Mouse (Mus musculus) cerebellum, postnatal 25 days (tissue): ENCODE results near the gene Kbtbd12.
A peak's percentile ranks its signal among the peaks of the same experiment; 100 is the strongest.

Experiments
- DNase-seq, 2 experiments: peaks; one replicate each; pipeline ENCODE4 v3.0.0; 2021; ENCODE audit warnings: mixed read lengths in 2 of 2

Gene Kbtbd12

DNA sequence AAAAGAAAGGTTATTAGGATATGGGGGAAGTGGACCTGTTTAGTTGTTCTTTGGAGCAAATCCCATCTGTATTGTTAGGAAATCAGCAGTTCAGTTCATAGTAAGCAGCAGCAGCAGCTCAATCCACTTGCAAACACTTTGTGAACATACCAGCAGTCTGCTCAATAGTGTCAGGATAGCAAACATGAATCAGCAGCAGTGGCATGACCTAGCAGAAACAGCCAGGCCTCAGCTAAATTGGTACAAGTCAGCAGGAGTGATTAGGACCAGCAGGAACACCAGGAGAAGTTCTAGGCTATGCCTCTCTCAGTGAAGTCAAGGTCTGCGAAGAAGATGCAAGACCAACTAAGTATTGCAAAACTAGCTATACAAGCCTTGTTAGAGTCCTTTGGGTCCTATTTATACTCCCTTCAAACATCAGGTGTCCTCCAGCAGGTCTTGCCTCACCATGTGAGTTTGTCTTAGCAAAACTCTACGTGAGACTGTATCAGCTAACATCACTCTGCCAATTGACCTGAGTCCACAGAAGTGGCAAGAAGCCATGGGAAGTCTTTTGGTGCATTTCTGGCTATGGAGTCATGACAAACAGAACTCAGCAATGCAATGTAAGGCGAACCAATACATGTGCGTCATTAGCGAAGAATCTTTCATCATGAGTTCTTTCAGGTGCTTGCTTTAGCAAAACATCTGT, at the start of gene Kbtbd12:
Kbtbd12 (minus strand) TSS at position 340 of the 691 bp plus-strand sequence.
- DNase-seq, result no peak

DNA sequence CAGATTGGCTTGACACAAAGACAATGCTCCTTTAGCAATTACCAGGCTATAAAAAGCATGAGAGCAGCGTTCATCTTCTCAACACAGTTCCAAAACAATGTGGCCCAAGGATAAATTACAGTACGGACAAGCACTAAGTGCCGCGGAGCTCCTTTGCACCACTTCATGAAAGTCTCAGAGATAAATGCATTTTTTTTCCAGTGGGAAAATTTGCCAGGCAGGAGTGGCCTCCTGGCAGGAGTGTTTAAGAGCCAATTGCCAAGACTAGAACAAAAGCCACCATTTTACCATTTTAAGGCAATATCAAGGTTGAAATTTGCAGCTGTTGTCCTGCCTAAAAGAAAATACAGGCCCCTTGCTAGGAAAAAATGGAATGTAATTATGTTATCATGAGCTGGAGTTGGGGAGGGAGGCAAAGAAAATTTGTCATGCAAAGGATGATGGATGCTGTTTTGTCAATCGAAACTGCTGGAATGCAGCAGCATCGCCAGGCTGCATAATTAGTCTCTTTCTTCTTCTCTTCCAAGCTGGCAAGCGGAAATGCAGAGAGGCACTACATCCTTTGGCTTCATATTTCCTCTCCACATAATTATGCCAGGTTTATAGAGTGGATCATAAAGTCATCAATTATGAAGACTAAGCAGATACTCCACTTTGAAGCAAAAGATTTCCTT, 45.8 kb upstream of the Kbtbd12 start:
- no peak for DNase-seq

DNA sequence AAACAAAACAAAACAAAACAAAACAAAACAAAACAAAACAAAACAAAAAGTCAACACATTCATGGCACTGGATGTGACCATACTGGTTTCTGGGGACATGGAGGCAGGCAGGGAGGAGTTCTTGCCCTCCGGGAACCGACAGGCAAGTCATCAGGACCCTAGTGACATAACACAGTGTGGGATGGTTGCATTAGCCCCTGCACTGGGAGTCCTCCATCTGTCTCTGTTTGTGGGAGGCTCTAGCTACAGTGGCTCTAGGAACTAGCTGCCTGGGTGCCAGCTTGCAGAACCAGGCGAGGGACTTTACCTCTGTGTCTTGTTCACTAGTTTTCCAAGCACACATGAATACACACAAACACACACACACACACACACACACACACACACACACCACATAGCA, 43.3 kb upstream of the Kbtbd12 start:
- DNase-seq, result no peak

DNA sequence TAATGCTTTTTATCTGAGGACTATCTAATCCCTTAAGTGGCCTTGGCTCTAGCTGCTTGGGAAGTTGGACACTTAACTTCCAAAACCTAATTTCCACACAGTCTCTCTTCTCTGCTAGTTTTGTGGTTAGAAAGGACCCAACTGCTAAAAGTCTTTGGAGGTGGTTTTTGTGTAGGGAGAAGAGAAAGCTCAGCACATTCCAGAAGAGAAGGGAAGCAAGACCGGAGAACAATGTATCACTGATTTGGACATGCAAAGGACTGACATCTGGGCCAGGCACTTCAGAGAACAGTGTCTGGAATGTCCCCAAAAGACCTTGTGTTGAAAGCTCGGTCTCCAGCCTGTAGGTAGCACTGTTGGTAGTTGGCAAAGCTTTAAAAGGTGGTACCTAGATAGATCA, 40.0 kb upstream of the Kbtbd12 start:
- no peak for DNase-seq

DNA sequence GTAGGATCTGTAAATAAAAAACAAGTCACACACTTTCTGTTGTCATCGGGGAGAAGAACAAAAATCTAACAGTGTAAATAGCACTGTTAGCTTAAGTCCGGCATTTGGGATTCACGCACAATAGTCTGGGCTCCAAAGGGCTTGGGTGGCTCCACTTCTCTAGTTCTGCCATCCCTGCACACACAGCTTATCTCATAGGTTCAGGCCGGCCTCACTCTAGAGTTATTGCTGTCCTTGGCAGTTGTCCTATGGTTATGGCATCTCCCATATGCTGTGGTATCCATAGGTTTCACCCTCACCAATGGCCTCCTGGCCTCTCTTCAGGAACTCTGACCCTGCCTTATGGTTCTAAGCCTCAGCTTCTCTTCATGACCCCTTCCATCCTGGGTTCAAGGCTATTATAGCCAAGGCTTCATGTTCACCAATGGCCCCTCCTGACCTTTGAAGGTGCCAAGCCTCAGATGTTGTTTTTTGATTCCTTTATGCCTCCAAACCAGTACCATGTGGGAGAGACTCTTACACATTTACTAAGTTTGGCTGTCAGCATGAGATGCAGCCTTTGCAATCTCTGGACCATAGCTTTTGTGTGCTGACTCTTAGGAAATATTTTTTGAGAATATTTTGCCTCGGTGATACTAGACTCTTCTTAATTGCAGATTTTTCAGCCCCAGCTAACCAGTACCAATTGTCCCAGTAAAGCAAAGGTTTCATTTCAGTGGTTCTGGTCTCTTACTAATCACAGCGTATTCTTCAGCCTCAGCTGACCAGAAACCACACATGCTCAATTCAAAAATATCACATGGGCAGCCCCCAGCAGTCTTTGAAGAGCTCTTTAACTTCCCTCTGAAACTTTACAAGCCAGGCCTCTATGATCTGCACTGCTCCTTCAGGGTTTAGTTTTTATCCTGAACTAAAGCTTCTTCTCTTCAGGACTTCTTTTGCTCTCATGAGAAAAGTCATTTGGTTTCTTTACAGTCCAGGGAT, 39.3 kb upstream of the Kbtbd12 start:
- no peak for DNase-seq

DNA sequence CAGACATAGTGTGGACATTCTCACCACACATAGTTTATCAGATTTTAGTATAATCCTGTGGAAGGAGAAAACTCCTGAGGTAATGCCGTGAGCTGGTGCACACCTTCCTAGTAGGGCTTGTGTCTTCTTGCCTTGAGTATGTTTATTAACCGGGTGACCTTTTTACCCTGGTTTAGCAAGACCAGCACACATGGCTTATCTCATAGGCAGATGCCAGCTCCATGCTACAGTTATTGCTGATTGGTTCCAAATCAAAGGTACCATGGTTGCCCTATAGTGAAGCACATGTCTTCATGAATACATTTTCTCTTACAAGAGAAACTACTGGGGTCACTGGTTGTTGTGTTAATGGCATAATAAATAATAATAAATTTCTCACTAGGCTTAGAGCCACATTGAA, 38.1 kb upstream of the Kbtbd12 start:
- no peak for DNase-seq

DNA sequence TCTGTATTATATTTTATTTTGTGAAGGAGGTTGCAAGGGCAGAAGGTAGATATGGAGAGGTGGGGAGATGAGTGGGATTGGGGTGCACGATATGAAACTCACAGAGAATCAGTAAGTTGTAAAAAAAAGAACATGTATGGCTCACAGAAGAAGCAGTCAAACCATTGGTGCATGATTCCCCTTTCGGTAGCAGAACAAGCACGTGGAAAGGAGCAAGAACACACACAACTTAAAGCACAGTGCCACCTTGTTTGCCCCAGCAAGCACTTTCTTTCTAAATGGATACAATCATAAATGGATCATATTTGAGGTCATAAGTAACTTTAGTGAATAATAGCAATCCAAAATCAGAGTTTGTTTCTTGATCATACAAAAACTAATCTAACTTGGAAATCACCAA, 24.5 kb upstream of the Kbtbd12 start:
- no peak for DNase-seq

DNA sequence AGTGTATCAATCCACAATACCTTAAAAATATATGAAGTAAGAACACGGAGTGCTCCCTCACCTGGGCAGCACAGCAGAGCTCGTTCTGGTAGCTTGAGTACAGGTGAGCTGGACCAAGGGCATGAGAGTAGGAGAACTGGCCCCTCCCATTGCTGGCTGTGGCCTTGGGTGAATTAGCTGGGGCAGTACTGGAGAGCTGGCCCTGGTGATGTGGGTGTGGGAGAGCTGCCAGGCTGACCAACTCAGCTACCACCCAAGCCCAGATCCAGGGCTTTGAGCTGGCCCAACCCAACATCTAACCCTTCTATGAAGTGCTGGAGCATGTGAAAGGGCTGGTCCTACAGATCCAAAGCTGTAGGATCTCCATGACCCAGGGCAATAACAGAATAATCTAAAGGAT, 23.9 kb upstream of the Kbtbd12 start:
- DNase-seq, result no peak

DNA sequence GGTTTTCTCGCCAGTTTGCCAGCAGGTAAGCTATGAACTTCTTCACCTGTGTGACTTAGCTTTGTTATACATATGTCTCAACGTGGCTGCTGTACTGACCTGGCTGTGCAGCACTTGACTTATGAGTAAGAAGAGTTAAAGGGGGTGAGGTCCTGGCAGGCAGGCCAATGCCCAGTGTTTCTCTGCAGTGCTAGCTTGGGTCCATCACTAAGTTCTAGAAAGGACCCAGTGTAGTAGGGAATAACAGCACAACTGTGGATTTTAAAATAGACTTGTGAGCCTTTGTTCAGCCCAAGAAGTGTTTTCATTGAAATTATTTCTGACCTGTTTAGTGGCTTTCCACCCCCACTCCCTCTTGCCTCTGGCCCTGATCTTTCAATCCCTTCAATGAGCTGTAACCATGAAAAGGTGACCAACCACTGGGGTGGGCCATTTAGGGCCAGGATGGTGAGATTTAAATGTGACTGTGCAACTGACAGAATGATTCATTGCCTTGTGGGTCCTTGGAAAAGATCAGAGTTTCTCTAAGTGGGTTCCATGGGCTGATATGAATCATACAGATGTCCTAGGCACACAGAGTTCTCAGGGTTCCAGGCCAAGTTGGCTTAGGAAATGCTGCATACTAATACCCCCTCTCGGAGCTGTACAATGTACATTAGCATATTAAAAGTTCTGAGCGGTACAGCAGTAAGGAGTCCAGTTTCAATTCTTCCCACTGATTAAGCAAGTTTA, 10.0 kb upstream of the Kbtbd12 start:
- no peak for DNase-seq

DNA sequence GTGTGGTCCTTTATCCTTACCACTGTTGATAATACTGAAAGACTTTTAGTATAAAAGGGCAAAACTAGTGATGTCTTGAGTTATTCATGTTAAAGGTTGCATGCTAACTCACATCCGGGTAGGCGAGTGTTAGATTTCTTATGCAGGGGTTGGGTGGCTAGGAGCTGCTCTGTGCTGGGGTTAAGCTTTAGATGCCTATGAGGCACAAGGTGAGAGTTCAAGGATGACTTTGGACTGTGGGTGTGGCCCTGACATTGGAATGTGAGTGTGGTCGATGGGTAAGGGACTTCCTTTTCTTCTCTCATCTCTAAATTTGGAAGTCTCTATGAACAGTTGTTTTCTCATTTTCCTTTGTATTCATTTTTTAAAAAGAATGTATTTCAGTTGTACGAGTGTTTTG, 7.0 kb upstream of the Kbtbd12 start:
- no peak for DNase-seq

DNA sequence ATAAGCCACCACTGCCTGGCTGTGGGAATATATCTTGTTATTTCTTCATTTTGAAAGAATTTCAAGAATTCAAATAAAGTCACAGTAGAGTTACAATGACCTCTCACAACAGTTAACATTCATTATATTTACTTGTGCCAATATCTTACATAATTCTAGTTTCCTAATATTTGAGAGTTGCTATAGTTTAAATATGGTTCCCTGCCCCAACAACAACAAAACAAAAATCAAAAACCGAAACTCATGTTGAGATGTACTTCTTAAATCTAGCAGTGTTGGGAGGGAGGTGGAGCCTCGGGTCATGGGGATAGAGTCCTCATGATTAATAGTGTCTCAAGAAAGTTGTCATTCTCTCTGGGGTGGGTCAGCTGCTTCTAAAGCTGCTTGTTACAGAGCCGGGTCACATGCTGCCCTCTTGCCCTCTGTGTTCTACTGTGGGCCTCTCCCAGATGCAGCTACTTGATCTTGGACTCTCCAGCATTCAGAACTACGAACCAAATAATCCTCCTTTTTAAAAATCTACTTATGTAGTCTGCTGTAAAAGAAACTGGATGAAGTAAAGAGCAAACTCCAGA, 3.7 kb upstream of the Kbtbd12 start:
- DNase-seq, result no peak

DNA sequence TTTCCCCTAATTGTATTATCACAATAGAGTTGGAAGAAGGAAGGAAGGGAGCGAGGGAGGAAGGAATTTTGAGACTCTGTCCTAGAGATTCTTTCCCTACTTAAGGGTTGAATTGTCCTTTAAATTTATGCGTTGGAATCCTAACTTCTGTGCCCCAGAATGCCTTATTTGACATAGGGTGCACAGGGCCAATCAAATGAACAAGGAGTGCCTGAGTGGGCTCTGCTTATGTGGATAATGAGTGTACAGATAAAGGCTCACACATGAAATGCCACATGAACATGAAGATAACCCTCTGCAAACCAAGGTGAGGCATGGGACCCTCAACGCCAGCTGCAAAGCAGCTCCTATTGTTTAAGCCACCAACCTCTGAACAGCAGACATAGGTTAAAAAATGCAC, 2.6 kb upstream of the Kbtbd12 start:
- no peak for DNase-seq

DNA sequence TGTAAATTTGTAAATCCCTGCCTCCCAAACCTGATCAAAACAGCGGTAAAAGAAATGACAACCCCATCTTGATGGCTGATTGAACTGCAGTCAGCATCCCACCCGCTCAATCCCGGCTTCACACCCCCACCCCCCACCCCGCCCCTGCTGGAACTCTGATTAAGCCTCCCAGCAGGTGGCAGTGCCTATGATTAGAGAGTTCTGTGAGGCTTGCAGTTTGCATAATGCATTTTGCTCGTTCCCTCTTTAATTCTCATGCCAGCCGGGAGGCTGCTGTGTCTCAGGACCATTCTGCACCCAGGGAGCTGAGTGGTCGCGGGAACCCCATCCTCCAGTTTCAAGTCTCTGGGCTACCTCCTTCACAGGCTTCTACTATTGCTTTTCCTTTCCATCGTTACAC, 2.2 kb upstream of the Kbtbd12 start:
- DNase-seq, result peak; percentile 12 to 42

DNA sequence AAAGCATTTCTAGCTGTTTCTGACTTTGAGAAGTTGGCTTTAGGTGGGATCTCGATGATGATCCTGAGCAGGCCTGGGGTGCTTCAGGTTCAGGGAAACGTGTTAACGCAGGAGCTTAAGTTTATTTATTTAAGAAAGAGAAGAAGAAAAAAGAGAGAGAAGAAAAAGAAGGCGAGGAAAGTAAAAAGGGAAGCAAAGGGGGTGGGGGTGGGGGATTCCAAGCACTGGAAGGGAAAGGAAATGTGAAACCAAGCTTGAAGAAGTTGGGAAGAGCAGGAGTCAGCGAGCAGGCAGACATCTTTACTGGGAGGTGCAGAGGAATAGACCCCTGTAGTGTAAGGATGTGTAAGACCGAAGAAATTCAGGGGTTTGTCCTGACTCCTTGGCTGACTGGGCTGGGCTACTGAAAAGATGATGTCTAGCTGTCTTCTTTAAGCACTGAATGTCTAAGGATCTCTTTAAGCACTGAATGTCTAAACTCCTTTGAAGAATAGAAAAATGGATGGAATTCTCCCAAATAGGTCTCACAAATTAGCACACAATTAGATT, 1.7 kb upstream of the Kbtbd12 start:
- no peak for DNase-seq

DNA sequence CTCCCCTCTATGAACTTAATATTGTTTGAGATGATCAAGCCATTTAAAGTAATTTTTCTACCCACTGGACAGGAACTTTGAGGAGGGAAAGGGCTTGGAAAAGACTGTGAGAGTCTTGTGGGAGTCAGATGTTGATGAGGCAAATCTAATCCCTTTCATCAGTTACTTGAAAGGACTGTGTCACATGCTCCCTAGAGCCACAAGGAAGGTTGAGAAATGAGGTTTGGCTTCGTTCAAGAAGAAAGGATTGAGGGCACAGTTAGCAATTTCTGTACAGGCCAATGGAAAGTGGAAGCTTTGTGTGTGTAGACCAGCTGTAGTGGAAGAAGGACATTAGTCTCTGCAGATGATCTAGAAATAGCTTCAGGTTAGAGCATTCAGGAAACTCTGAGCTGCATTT, 1.2 kb upstream of the Kbtbd12 start:
- DNase-seq, result no peak

DNA sequence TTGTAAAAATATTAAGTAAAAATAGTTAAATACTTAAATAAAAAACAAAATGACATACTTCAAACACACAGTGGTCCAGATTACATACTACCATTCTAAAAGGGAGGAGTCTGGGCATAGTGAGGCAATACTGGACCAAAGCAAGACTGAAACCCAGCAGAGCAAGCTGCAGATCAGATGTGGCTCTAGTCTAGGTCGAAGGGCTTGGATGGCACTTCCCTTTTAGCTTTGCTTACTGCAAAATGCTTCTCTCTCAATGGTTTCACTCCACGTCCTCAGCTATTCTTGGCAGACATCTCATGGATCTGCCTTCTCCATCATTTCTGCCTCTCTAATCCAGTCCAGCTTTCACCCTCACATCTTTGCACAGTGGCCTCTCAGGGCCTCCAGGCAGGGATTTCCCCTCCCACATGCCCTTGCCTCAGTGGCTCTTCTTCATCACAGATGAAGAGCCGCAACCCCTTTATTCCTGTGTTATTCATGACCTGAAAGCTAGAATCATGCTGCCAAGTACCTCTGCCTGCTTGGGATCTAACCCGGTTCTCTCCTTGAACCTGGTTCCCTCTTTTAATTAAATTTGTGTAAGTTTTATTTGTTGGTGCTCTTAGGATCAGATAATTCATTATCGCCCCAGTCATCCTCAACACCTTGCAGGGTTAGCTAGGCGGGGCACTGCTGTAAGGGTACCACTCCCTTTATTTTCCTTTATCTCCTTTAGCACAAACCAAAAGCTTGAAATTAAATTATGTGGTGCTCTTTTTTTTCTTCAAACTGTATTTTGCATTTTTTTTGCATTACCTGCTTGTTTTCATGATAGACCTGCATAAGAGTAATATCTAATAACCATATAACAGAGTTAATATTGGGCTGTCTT, 1.6 kb downstream of the Kbtbd12 start:
- no peak for DNase-seq

DNA sequence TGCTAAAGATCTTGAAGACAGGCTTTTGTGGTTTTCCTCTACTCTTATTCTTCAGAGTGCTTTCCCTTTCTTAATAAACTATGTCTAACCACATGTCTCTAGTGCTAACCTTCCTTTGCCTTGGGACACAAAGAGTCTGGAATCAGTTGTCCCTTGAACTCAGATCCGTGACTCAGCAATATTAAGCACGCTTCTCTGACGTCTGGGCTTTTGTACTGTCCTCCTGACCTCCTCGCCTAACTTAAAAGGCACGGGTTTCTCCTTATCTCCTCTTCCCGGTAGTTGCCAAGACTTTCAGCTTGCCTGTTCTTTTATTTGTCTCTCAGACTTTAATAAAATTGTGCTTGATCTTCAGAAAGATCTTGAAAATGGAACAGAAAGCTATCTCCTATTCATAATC, 6.5 kb downstream of the Kbtbd12 start:
- DNase-seq, result no peak

DNA sequence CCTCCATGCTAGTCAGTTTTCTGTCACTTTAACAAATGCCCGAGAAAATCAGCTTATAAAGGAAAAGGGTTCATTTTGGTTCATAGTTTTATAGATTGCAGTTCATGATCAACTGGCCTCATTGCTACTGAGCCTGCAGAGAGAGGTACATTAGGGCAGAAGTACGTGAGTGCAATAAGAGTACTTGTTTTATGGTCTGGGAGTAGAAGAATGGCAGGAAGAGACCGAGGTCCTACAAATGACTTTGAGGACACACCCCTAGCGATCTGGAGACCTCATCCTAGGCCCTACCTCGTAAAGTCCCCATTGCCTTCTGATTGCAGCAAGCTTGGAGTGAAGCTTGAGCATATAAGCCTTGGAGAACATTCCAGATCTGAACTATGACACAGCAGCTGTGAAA, 7.2 kb downstream of the Kbtbd12 start:
- no peak for DNase-seq

DNA sequence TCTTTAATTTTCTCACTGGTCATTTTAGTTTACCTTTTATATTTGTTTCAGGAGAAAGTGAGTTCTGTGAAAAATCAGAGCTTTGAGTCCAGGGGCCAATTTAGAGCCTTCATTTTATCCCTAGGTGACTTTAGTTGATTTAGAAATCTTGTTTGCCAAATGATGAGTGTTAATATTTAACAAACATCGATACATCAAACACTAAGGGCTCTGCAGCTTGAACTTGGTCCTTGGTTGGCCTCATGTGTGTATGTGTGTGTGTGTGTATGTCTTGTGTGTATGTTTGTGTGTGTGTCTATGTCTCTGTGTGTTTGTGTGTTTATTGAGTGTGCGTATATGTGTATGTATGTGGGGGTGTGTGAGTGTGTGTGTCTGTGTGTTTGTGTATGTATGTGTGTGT, 7.9 kb downstream of the Kbtbd12 start:
- DNase-seq, result no peak

DNA sequence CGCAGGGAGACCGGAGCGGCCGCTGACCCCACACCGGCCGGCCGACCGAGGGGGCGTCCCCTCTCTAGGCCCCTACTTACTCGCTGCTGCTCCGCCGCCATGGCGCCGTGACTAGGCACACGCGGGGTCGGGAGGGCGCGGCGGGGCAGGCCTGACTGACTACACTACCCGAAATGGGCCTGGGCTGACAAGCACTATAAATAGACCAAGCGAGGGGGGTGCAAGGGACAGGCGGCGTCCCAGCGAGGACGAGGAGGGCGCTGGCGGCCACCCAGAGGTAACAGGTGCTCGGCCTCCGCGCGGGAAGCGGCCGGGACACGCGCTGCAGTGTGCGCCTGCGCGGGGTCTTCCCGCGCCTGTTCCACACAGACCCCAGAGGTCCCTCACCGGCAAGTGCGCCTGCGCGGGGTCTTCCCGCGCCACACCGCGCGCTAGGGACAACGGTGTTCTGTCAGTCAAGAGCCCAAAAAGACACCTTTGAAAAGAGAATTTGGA, 10.4 kb downstream of the Kbtbd12 start:
- DNase-seq, result peak; percentile 91 to 95

DNA sequence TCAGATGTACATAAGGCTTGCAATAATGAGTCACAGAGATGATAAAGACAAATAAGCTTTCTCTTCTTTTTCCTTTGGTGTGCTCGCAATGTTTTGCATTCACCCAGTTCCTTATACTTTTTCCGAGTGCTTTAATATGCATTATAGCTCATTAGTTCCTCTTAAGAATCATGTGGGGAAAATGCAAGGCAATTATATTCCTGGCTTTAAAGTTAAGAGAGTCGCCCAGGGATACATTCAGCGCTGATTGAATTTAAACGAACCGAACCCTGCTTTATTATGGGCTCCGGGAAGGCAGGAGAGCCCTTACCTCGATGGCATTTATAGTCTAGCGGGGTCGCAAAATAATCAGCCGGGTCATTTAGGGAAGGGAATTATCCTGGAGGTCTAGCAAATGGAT, 10.8 kb downstream of the Kbtbd12 start:
- DNase-seq, result no peak
